ENCODE assay signal across 8 mouse cellular contexts in genomic region chr14:71276309-71276791, GRCm38 (mm10).
DNase-seq lines count a peak whose midpoint lies in the region; ATAC-seq and TF ChIP-seq lines count a peak whose summit lies in the region.

No protein-coding gene starts in this region.

- TF ChIP-seq CTCF in lung, embryonic 14.5 days (IDR thresholded peaks at IDR 0.05; ENCODE audit: low read depth): no peak

- no peak overlapping the region for H3K4me3 ChIP-seq in hindbrain, embryonic 10.5 days
- H3K4me3 ChIP-seq in hindbrain, embryonic 11.5 days (ENCODE audit: low read depth, low read length): no peak overlapping the region
- no peak overlapping the region for H3K4me3 ChIP-seq in forebrain, embryonic 14.5 days (ENCODE audit: low read depth, low read length)
- H3K4me3 ChIP-seq in lung, embryonic 14.5 days (ENCODE audit: low read depth, low read length): no peak overlapping the region
- H3K4me3 ChIP-seq in kidney, embryonic 15.5 days (replicated peaks): no peak overlapping the region

- H3K27me3 ChIP-seq in hindbrain, embryonic 10.5 days (ENCODE audit: insufficient read depth, poor library complexity, severe bottlenecking): no peaks in the 10 kb centered on the region
- no peaks in the 10 kb centered on the region for H3K27me3 ChIP-seq in hindbrain, embryonic 11.5 days (ENCODE audit: control insufficient read depth, insufficient read depth, low read length)
- no peaks in the 10 kb centered on the region for H3K27me3 ChIP-seq in forebrain, embryonic 14.5 days (replicated peaks; ENCODE audit: control insufficient read depth, insufficient read depth, low read length)
- no peaks in the 10 kb centered on the region for H3K27me3 ChIP-seq in lung, embryonic 14.5 days (ENCODE audit: insufficient read depth, low read length)
- H3K27me3 ChIP-seq in kidney, embryonic 15.5 days: no peaks in the 10 kb centered on the region

- DNase-seq in hindbrain, embryonic 10.5 days (ENCODE audit: low spot score): no peak
- DNase-seq in hindbrain, embryonic 11.5 days (ENCODE audit: low spot score): no peak
- DNase-seq in adrenal gland, postnatal 10 days: peak; percentile 58
- peak; percentile 83 for DNase-seq in forebrain, embryonic 14.5 days (ENCODE audit: low spot score)
- peak; percentile 72 for DNase-seq in lung, embryonic 14.5 days
- no peak for DNase-seq in urinary bladder, postnatal 36 days (ENCODE audit: low spot score in 2 of 2)
- no peak for DNase-seq in ovary, postnatal 14 days (ENCODE audit: low spot score)

- peak overlapping the region; percentile 0; the same call in 1 of the 2 replicates for H3K27ac ChIP-seq in hindbrain, embryonic 10.5 days
- no peak overlapping the region for H3K27ac ChIP-seq in hindbrain, embryonic 11.5 days (ENCODE audit: low read depth, low read length)
- H3K27ac ChIP-seq in forebrain, embryonic 14.5 days (ENCODE audit: low read depth, low read length): no peak overlapping the region
- H3K27ac ChIP-seq in lung, embryonic 14.5 days (ENCODE audit: low read depth): no peak overlapping the region
- no peak overlapping the region for H3K27ac ChIP-seq in kidney, embryonic 15.5 days

- H3K9ac ChIP-seq in hindbrain, embryonic 11.5 days (ENCODE audit: low read depth, low read length): no peak overlapping the region
- no peak overlapping the region for H3K9ac ChIP-seq in forebrain, embryonic 14.5 days (ENCODE audit: low read length)
- H3K9ac ChIP-seq in lung, embryonic 14.5 days: no peak overlapping the region
- no peak overlapping the region for H3K9ac ChIP-seq in kidney, embryonic 15.5 days

- no peak overlapping the region for H3K4me2 ChIP-seq in hindbrain, embryonic 11.5 days (replicated peaks; ENCODE audit: low read depth, low read length)
- peak overlapping the region; percentile 24; the same call in 1 of the 2 replicates for H3K4me2 ChIP-seq in forebrain, embryonic 14.5 days (ENCODE audit: low read length)
- peak overlapping the region; percentile 3; the same call in 1 of the 2 replicates for H3K4me2 ChIP-seq in lung, embryonic 14.5 days
- no peak overlapping the region for H3K4me2 ChIP-seq in kidney, embryonic 15.5 days

- H3K36me3 ChIP-seq in hindbrain, embryonic 10.5 days: no peaks in the 10 kb centered on the region
- no peaks in the 10 kb centered on the region for H3K36me3 ChIP-seq in hindbrain, embryonic 11.5 days (ENCODE audit: control insufficient read depth, insufficient read depth, low read length)
- H3K36me3 ChIP-seq in forebrain, embryonic 14.5 days (ENCODE audit: control insufficient read depth, insufficient read depth, low read length): no peaks in the 10 kb centered on the region
- H3K36me3 ChIP-seq in lung, embryonic 14.5 days (ENCODE audit: insufficient read depth): no peaks in the 10 kb centered on the region
- no peaks in the 10 kb centered on the region for H3K36me3 ChIP-seq in kidney, embryonic 15.5 days

- no peaks in the 10 kb centered on the region for H3K4me1 ChIP-seq in hindbrain, embryonic 10.5 days (replicated peaks)
- H3K4me1 ChIP-seq in hindbrain, embryonic 11.5 days (replicated peaks; ENCODE audit: control insufficient read depth, insufficient read depth, low read length): no peaks in the 10 kb centered on the region
- peaks cover 8% of the 10 kb centered on the region; the same call in 1 of the 2 replicates for H3K4me1 ChIP-seq in forebrain, embryonic 14.5 days (ENCODE audit: control insufficient read depth, insufficient read depth, low read length)
- no peaks in the 10 kb centered on the region for H3K4me1 ChIP-seq in lung, embryonic 14.5 days (ENCODE audit: insufficient read depth)
- H3K4me1 ChIP-seq in kidney, embryonic 15.5 days: no peaks in the 10 kb centered on the region

- no peak for ATAC-seq in hindbrain, embryonic 11.5 days (ENCODE audit: low FRiP score)
- ATAC-seq in forebrain, embryonic 14.5 days: peak; percentile 85
- peak; percentile 44; the same call in 1 of the 2 replicates for ATAC-seq in lung, embryonic 14.5 days (ENCODE audit: insufficient read depth)
- no peak for ATAC-seq in kidney, embryonic 15.5 days (replicated peaks; ENCODE audit: low FRiP score)

- H3K9me3 ChIP-seq in hindbrain, embryonic 10.5 days: no peaks in the 10 kb centered on the region
- no peaks in the 10 kb centered on the region for H3K9me3 ChIP-seq in hindbrain, embryonic 11.5 days (ENCODE audit: control insufficient read depth, low read length)
- no peaks in the 10 kb centered on the region for H3K9me3 ChIP-seq in forebrain, embryonic 14.5 days (replicated peaks; ENCODE audit: control insufficient read depth, low read length)
- H3K9me3 ChIP-seq in lung, embryonic 14.5 days (ENCODE audit: low read depth, low read length): no peaks in the 10 kb centered on the region
- no peaks in the 10 kb centered on the region for H3K9me3 ChIP-seq in kidney, embryonic 15.5 days (replicated peaks)

- 72% methylated on average over 12 of the region's 12 CpGs for WGBS in hindbrain, embryonic 10.5 days
- 74% methylated on average over 12 of the region's 12 CpGs for WGBS in hindbrain, embryonic 11.5 days
- 4% methylated on average over 12 of the region's 12 CpGs for WGBS in forebrain, embryonic 14.5 days
- WGBS in lung, embryonic 14.5 days: 36% methylated on average over 12 of the region's 12 CpGs
- 49% methylated on average over 12 of the region's 12 CpGs for WGBS in kidney, embryonic 15.5 days

Comparison
In these comparisons a context has a peak if more than half of its experiments do, and no peak if none do; other contexts are left out.
1. DNase-seq: peak in adrenal gland, postnatal 10 days (single experiment), forebrain, embryonic 14.5 days (single experiment) and lung, embryonic 14.5 days (single experiment); none in hindbrain, embryonic 10.5 days (single experiment), hindbrain, embryonic 11.5 days (single experiment), urinary bladder, postnatal 36 days (0 of 2) and ovary, postnatal 14 days (single experiment).
2. ATAC-seq: peak in forebrain, embryonic 14.5 days (single experiment) and lung, embryonic 14.5 days (single experiment); none in hindbrain, embryonic 11.5 days (single experiment) and kidney, embryonic 15.5 days (single experiment).
3. H3K4me2 ChIP-seq: peak in forebrain, embryonic 14.5 days (single experiment) and lung, embryonic 14.5 days (single experiment); none in hindbrain, embryonic 11.5 days (single experiment) and kidney, embryonic 15.5 days (single experiment).